Mouse (Mus musculus) thymus, postnatal 36 days (tissue): ENCODE measurements around the gene Slc25a11.

Experiments
- DNase-seq, 2 experiments: peaks; one replicate each; pipeline ENCODE4 v3.0.0; 2022; ENCODE audit warnings: mixed read lengths in 2 of 2

The Slc25a11 gene

GRCm38 (mm10) chr11:70650322-70651175 lies 3.3 kb upstream of the Slc25a11 start:
- peak; percentile 48 to 67 for DNase-seq

- DNase-seq: no peak
Observed at GRCm38 (mm10) chr11:70649185-70649734, 2.0 kb upstream of the Slc25a11 start.

- no peak for DNase-seq
Observed at GRCm38 (mm10) chr11:70648512-70648911, 1.2 kb upstream of the Slc25a11 start.

- DNase-seq: peak; percentile 66 to 77
Observed at GRCm38 (mm10) chr11:70647716-70648420, 589 bp upstream of the Slc25a11 start.

GRCm38 (mm10) chr11:70646259-70646555 lies 1.1 kb downstream of the Slc25a11 start:
- DNase-seq: no peak

GRCm38 (mm10) chr11:70645461-70646258 lies 1.6 kb downstream of the Slc25a11 start:
- DNase-seq: no peak

GRCm38 (mm10) chr11:70644564-70645103 lies 2.6 kb downstream of the Slc25a11 start:
- no peak for DNase-seq

- no peak for DNase-seq
Observed at GRCm38 (mm10) chr11:70643051-70643450, 4.2 kb downstream of the Slc25a11 start.

- DNase-seq: no peak
Observed at GRCm38 (mm10) chr11:70641241-70641640, 6.0 kb downstream of the Slc25a11 start.

GRCm38 (mm10) chr11:70639976-70640375 lies 7.3 kb downstream of the Slc25a11 start:
- no peak for DNase-seq

- no peak for DNase-seq
Observed at GRCm38 (mm10) chr11:70638714-70639278, 8.5 kb downstream of the Slc25a11 start, which contains the start of gene Gp1ba. Gp1ba (plus strand) TSS chr11:70639122.

GRCm38 (mm10) chr11:70638293-70638692 lies 9.0 kb downstream of the Slc25a11 start:
- DNase-seq: no peak

- DNase-seq: no peak
Observed at GRCm38 (mm10) chr11:70637764-70638163, 9.5 kb downstream of the Slc25a11 start.

GRCm38 (mm10) chr11:70635601-70636000 lies 11.7 kb downstream of the Slc25a11 start:
- no peak for DNase-seq

GRCm38 (mm10) chr11:70630129-70630528 lies 17.1 kb downstream of the Slc25a11 start:
- DNase-seq: no peak

GRCm38 (mm10) chr11:70629557-70629956 lies 17.7 kb downstream of the Slc25a11 start:
- no peak for DNase-seq

GRCm38 (mm10) chr11:70628431-70628830 lies 18.8 kb downstream of the Slc25a11 start:
- DNase-seq: no peak

- no peak for DNase-seq
Observed at GRCm38 (mm10) chr11:70626877-70627276, 20.4 kb downstream of the Slc25a11 start.

GRCm38 (mm10) chr11:70625473-70625872 lies 21.8 kb downstream of the Slc25a11 start:
- peak in 1 of 2 experiments; percentile 59 for DNase-seq

GRCm38 (mm10) chr11:70623053-70623742 lies 24.1 kb downstream of the Slc25a11 start:
- DNase-seq: no peak

- no peak for DNase-seq
Observed at GRCm38 (mm10) chr11:70621972-70622814, 25.1 kb downstream of the Slc25a11 start.
